Mouse (Mus musculus) small intestine, adult 2 months (tissue): ENCODE results near the gene Klhl31. TPM values are rescaled to one million over a fixed set of nuclear protein-coding genes. Genes with fewer than 3 reads are reported as not detected.

Experiments
- H3K27ac ChIP-seq: fragments of 200-500 bp; 2 replicates; pipeline ENCODE4 v1.5.1; 2012; ENCODE audit warnings: low read depth, low read length, control low read depth, inconsistent platforms; ENCODE audit not compliant: insufficient read depth
- H3K27me3 ChIP-seq: fragments of 200-500 bp; 2 replicates; pipeline ENCODE4 v1.6.1; 2012; ENCODE audit warnings: mild to moderate bottlenecking, moderate library complexity, low read length, inconsistent platforms; ENCODE audit not compliant: control insufficient read depth, insufficient read depth
- H3K36me3 ChIP-seq: fragments of 200-500 bp; 2 replicates; pipeline ENCODE4 v1.6.1; 2012; ENCODE audit warnings: mild to moderate bottlenecking, low read length, control low read depth, inconsistent platforms; ENCODE audit not compliant: control insufficient read depth, insufficient read depth
- H3K4me1 ChIP-seq: fragments of 200-500 bp; 2 replicates; pipeline ENCODE4 v1.6.1; 2012; ENCODE audit warnings: low read length, inconsistent platforms, mixed read lengths; ENCODE audit not compliant: control insufficient read depth, insufficient read depth, insufficient read length
- H3K4me3 ChIP-seq: fragments of 200-500 bp; 2 replicates; pipeline ENCODE4 v1.5.1; 2012; ENCODE audit warnings: low read depth, mild to moderate bottlenecking, control low read depth, inconsistent platforms, low read length, moderate library complexity
- CTCF ChIP-seq: fragments of 200-500 bp; IDR thresholded peaks from 2 replicates; pipeline ENCODE4 v1.5.1; 2012; ENCODE audit warnings: low read depth, mild to moderate bottlenecking, control low read depth, inconsistent platforms, low read length, moderate library complexity, mixed read lengths; ENCODE audit not compliant: insufficient replicate concordance, insufficient read length; ENCODE audit errors: extremely low read depth
- POLR2A ChIP-seq: fragments of 200-500 bp; IDR thresholded peaks from 2 replicates; pipeline ENCODE4 v1.6.1; 2012; ENCODE audit warnings: low read depth, mild to moderate bottlenecking, control low read depth, inconsistent platforms, low read length, moderate library complexity
- WGBS: fragments of 180-500 bp; shearing (Covaris S2); methylation state at CpG from one replicate; pipeline ENCODE4 v1.1.7; 2018; 5-methylcytosine and 5-hydroxymethylcytosine counted together
- polyA plus RNA-seq: library from polyadenylated mRNA; depleted of rRNA; stranded (reverse); fragments of >200 nt; gene quantifications from 2 replicates; pipeline ENCODE4 v1.2.3, GENCODE M21; 2012

Gene Klhl31
- polyA plus RNA-seq, 1 experiment = 0.04 TPM

GRCm38 (mm10) chr9:77670095-77670494, 33.8 kb downstream of the Klhl31 start:
- Histone ChIP-seq H3K27ac (no peak overlapping the region), H3K36me3 (no peaks in the 10 kb centered on the region), H3K4me1 (no peaks in the 10 kb centered on the region), H3K4me3 (no peak overlapping the region), H3K27me3 (no peaks in the 10 kb centered on the region)
- WGBS = 72% methylated on average over 6 of the region's 6 CpGs
- TF ChIP-seq POLR2A = no peak

- H3K27ac ChIP-seq = no peak overlapping the region
- WGBS = 94% methylated on average over 5 of the region's 5 CpGs
Measured at GRCm38 (mm10) chr9:77671004-77671403, 34.7 kb downstream of the Klhl31 start.

GRCm38 (mm10) chr9:77673218-77673617, 36.9 kb downstream of the Klhl31 start:
- H3K27me3 ChIP-seq = no peaks in the 10 kb centered on the region
- WGBS = 59% methylated on average over 4 of the region's 4 CpGs
- no peak overlapping the region for H3K27ac ChIP-seq
- no peaks in the 10 kb centered on the region for H3K36me3 ChIP-seq
- H3K4me1 ChIP-seq = no peaks in the 10 kb centered on the region
- no peak overlapping the region for H3K4me3 ChIP-seq
- TF ChIP-seq CTCF (no peak), POLR2A (no peak)

More at GRCm38 (mm10) chr9:77671004-77671403, 34.7 kb downstream of the Klhl31 start:
- Histone ChIP-seq H3K4me1 (no peaks in the 10 kb centered on the region), H3K36me3 (no peaks in the 10 kb centered on the region), H3K4me3 (no peak overlapping the region), H3K27me3 (no peaks in the 10 kb centered on the region)
- TF ChIP-seq CTCF (no peak), POLR2A (no peak)

GRCm38 (mm10) chr9:77673986-77674385, 37.7 kb downstream of the Klhl31 start:
- Histone ChIP-seq H3K4me3 (no peak overlapping the region), H3K4me1 (no peaks in the 10 kb centered on the region), H3K27me3 (no peaks in the 10 kb centered on the region), H3K36me3 (no peaks in the 10 kb centered on the region), H3K27ac (no peak overlapping the region)
- 81% methylated on average over 2 of the region's 2 CpGs for WGBS
- TF ChIP-seq POLR2A = no peak
- no peak for TF ChIP-seq CTCF

GRCm38 (mm10) chr9:77684938-77685337, 48.6 kb downstream of the Klhl31 start:
- WGBS = 55% methylated on average over 4 of the region's 4 CpGs
- peaks cover 2% of the 10 kb centered on the region; the same call in 1 of the 2 replicates for H3K4me1 ChIP-seq
- H3K27ac ChIP-seq = no peak overlapping the region
- no peak for TF ChIP-seq CTCF
- no peak for TF ChIP-seq POLR2A
- H3K36me3 ChIP-seq = no peaks in the 10 kb centered on the region
- H3K4me3 ChIP-seq = no peak overlapping the region
- no peaks in the 10 kb centered on the region for H3K27me3 ChIP-seq

- no peaks in the 10 kb centered on the region for H3K36me3 ChIP-seq
- 38% methylated on average over 5 of the region's 5 CpGs for WGBS
- H3K27me3 ChIP-seq = no peaks in the 10 kb centered on the region
- peaks cover 2% of the 10 kb centered on the region; the same call in 1 of the 2 replicates for H3K4me1 ChIP-seq
- H3K4me3 ChIP-seq = no peak overlapping the region
- no peak overlapping the region for H3K27ac ChIP-seq
- no peak for TF ChIP-seq CTCF
- no peak for TF ChIP-seq POLR2A
Measured at GRCm38 (mm10) chr9:77685825-77686500, 49.7 kb downstream of the Klhl31 start.

GRCm38 (mm10) chr9:77692707-77693106, 56.4 kb downstream of the Klhl31 start:
- Histone ChIP-seq H3K4me3 (no peak overlapping the region), H3K4me1 (no peaks in the 10 kb centered on the region), H3K27me3 (no peaks in the 10 kb centered on the region), H3K36me3 (no peaks in the 10 kb centered on the region), H3K27ac (no peak overlapping the region)
- WGBS = 75% methylated on average over 7 of the region's 7 CpGs
- TF ChIP-seq CTCF (no peak), POLR2A (no peak)

GRCm38 (mm10) chr9:77693405-77693804, 57.1 kb downstream of the Klhl31 start:
- no peaks in the 10 kb centered on the region for H3K36me3 ChIP-seq
- no peaks in the 10 kb centered on the region for H3K4me1 ChIP-seq
- no peak overlapping the region for H3K27ac ChIP-seq
- 74% methylated on average over 1 of the region's 1 CpGs for WGBS
- no peak overlapping the region for H3K4me3 ChIP-seq
- H3K27me3 ChIP-seq = no peaks in the 10 kb centered on the region
- TF ChIP-seq POLR2A (no peak), CTCF (no peak)
